Mouse (Mus musculus) gastrocnemius, adult 8-10 months (tissue): ENCODE results near the gene Maneal. TPM values are rescaled to one million over a fixed set of nuclear protein-coding genes. Genes with fewer than 3 reads are reported as not detected.

Experiments
- DNase-seq, 2 experiments: peaks; one replicate each; pipeline ENCODE4 v3.0.0; 2022; ENCODE audit warnings: low spot score in 2 of 2
- total RNA-seq, 4 experiments: library from RNA; stranded (reverse); gene quantifications; 2 replicates each; pipeline ENCODE4 v1.2.4; 2022

Maneal gene
- under 1 TPM; 0.19 to 0.54 (median 0.40) TPM for total RNA-seq

DNA sequence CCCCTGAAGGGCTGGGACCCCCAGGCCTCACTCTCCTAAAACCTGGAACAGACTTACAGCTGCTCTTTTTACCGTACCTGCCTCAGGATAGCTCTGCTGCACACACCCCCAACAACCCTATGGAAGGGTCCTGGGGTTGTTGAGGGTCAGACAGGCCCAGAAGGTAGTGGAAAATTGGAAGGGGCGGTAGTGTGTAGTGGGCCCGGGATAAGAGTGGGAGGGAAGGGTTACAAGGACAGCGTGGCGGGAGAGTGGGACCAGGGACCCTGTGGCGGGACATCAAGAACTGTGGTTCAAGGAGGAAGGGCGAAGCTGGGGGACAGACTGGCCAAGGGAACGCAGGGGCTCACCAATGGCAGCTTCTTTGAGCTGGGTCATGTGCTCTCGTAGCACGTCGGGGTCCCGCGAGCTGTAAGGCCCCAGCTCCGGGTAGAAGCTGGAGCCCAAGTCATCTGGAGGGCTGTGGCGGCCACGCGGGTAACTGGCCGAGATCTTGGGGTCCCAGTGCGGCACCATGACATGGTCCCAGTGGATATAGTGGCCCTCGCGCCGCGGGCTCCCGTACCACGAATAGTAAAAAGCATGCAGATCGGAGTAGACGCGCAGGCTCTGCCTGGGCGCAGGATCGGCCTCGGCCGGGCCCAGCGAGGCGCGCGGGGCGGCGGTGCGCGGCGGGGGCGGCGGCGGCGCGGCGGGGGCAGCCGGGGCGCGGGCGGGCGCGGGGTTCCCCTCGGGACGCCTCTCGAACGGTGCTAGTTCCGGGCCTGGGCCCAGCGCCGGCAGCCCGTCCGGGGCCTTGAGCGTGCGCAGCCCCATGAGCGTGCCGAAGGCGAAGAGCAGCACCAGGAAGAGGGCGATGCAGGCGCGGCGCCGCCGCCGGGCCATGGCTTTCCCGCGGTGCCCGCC, at the start of gene Maneal:
Gene Maneal (minus strand): TSS at position 889 of the 906 bp plus-strand sequence.
- no peak for DNase-seq

- no peak for DNase-seq
These were observed 44.2 kb upstream of the Maneal start for GRCm38 (mm10) chr4:124905971-124906822.

- DNase-seq, result no peak
These were observed 43.4 kb upstream of the Maneal start for GRCm38 (mm10) chr4:124905417-124905816.

- DNase-seq, result no peak
These were observed 37.9 kb upstream of the Maneal start for GRCm38 (mm10) chr4:124899906-124900305.

- DNase-seq, result no peak
These were observed 36.5 kb upstream of the Maneal start for GRCm38 (mm10) chr4:124898428-124898827.

- DNase-seq, result no peak
These were observed 32.8 kb upstream of the Maneal start for GRCm38 (mm10) chr4:124894508-124895428.

DNA sequence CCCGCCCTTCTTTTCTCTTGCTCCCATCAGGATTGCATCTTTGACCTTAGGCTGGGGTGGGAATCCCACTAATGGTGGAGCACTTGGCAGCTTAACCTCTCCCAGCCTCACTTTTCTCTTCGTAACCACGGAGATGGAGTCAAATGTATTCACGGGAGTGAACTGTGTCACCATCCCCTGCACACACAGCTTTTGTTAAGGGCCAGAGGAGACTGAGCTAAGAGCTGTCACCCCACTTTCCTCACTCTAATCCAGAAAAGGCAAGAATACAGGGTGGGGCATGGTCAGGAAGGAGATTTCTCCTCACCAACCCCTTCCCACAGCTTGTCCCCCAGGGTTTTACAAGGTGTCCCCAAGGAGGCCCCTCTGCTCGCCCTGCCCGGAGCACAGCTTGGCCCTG, 31.8 kb upstream of the Maneal start:
- no peak for DNase-seq

DNA sequence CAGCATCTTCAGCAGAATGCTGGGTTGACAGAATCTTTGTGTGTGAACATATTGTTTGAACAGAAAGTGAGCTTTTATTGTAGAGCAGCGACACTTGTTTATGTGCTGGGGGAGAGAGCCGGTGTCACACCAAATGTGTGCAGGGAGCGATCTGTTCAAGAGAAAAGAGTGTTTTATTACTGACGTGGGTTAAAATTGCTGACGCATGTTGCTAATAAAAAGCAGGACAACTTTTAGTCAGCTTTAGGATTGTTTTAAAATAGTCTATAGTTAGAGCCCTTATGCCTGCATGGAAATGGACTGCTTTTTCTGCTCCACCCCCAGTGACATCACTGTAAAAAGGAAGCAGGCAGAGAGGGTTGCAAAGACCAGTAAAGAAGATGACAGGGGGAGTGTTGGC, 28.9 kb upstream of the Maneal start:
- no peak for DNase-seq

DNA sequence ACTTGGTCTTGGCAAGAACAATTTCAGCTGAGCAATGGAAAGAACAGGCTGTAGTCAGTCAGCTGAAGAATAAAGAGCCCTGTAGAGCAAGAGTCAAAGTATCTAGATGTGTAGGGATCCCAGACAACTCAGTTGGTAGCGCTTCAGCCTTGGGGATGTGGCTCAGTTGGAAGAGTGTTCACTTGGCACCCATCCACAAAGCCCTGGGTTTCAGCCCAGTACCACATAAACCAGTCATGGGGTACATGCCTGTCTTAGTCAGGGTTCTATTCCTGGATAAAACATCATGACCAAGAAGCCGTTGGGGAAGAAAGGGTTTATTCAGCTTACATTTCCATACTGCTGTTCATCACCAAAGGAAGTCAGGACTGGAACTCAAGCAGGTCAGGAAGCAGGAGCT, 28.0 kb upstream of the Maneal start:
- DNase-seq, result no peak

DNA sequence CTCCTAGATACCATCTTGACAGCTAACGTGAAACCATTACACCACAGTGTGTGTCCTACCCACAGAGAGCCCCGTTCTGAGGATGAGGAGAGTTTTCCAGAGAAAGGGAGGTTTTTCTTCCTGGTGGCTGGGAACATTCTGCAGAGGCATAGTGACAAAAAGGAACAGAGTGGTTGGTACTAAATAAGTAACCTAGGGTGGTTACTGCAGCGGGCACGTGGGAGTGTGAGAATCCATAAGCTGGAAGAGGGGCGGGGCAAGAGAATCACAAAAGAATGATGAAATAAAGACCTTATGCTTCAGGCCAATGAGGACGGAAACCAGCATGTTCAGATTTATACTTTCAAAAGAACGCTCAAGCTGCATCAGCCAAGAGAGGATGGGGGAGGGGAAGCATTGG, 26.7 kb upstream of the Maneal start:
- DNase-seq, result no peak

DNA sequence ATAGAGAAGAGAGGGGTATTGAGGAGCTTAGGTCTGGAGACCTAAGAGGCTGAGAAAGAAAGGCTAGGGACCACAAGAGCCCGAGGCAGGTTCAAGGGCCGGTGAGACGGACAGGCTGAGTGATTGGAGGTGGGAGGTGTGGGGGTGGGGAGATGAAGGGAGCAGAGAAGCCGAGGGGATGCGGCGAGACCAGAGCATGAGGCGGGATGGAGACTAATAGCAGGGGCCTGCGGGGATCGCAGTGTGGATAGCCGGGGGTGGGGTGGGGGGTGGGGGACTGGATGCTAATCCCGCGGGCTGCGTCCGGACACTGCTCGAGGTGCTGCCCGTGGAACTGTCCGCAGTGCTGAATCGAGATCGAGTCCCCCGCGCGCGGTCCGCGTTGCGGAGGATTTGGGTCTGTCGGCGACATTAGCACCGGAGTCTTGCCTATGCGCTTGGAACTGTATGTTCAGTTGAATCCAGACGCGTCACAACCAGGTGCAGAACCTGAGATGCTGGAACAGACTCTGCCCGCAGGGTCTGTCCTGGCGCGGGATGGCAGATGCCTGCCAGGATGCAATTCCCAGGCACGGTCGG, 20.3 kb upstream of the Maneal start:
- DNase-seq, result no peak

DNA sequence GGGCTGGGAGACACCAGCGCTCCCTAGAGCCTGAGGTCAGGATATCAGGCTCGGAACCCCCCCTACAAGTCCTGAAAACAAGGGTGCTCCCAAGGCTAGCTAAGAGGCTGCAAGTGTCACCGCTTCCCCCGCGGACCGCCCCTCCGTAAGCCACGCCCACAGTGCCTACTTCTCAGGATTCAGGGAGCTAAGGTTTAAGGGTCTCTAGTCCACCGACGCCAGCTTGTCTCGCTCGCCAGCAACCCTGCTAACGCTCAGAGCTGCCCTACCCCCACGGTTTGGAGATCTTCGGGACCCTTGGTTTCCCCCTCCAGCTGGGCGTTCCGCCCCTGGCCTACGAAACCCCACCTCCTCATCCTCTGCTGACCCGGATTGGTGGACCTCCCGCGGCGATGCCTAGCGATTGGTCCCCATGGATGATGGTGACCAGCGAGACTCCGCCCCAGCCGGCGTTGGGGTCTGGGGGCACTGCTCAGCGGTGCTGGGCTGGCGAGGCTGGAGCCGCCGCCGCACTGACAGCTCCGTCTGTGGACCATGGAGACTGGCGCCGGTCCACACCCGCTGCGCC, 19.5 kb upstream of the Maneal start:
- DNase-seq, result no peak

DNA sequence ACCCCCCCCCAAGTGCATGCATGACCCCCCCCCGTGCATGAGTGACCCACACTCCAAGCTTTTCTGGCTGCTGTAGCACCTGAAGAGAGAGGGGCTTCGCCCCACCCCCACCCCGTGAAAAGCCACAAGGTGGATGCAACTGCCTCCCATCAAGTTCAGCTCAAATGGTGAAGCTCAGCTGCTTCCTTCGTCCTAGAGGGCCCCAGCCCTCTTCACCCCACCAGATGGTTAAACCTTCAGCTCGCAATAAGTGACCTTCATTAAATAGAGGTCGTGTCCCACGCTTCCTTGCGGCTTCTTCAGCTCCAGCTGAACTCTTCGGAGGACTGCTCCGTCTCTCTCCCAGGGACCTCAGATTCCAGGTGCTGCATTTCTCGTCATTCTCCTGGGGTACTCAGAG, 18.6 kb upstream of the Maneal start, which contains the start of gene Epha10:
Gene Epha10 (plus strand): TSS at position 301 of the 400 bp plus-strand sequence.
- DNase-seq, result no peak

- DNase-seq, result no peak
These were observed 10.7 kb upstream of the Maneal start for GRCm38 (mm10) chr4:124872719-124873118.

DNA sequence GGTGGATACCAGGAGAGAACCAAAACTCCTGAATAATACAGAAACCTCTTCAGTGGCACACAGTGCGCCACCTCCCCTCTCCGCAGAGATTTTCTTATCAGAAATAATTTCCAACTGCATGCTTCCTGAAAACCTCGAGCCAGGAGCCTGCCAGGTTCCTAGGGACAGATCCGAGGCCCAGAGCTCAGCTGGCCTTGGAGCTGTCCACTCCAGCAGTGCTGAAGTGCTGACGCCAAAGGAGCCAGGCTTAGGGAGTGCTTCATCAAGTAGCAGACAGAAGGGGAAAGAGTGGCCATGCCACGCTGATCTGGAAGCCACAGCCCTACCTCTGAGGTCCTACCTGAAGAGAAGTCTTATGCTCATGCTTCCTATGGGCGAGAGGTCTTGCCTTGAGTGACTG, 1.5 kb downstream of the Maneal start:
- no peak for DNase-seq

GRCm38 (mm10) chr4:124858370-124858769, 3.6 kb downstream of the Maneal start:
- no peak for DNase-seq

GRCm38 (mm10) chr4:124856294-124856693, 5.7 kb downstream of the Maneal start:
- no peak for DNase-seq

DNA sequence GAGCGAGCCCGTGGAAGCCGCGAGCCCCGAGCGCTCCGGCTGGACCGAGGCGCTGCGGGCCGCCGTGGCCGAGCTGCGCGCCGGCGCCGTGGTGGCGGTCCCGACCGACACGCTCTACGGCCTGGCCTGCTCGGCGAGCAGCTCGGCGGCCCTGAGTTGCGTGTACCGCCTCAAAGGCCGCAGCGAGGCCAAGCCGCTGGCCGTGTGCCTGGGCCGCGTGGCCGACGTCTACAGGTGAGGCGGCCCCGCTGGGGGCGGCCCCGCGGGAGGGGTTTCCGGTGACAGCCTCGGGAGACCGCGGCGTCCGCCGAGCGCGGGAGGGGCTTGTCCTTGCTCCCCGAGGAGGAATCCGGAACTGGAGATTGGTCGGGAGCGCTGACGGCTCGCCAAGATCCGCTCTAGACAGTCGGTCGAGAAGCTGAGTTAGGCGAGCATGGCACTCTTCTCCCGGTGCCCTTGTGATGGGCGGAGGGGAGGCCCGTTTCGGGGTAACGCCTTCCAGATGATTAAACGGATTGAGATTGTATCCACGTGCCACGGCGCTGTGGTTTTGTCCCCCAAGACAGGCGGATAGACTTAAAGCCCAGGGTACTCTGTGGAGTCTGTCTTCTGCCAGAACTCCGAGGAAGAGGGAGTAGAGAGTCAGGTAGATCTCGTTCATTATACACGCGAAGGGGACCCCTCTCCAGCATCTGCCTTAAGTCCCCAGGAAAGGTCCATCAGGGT, 10.9 kb downstream of the Maneal start, which contains the start of gene 1110065P20Rik:
Gene 1110065P20Rik (minus strand): TSS at position 264 of the 726 bp plus-strand sequence.
- DNase-seq, result peak; percentile 25 to 47

- DNase-seq, result peak; percentile 88 to 91
These were observed 11.6 kb downstream of the Maneal start, which contains the start of gene Yrdc for GRCm38 (mm10) chr4:124850261-124850913. Yrdc (plus strand) TSS chr4:124850679.
